Mouse (Mus musculus) ES-Bruce4 (cell line): ENCODE measurements at regions not wholly inside any gene's neighbourhood (a gene's known extent, or its start where the extent isn't known, plus 50 kb on each side); places are given as distances from the start of the nearest gene placed in this dataset.

Experiments
- CTCF ChIP-seq: IDR thresholded peaks from one replicate; pipeline ENCODE4 v1.8.1; 2011; ENCODE audit warnings: low read depth, low read length
- EP300 ChIP-seq: IDR thresholded peaks from 2 replicates; pipeline ENCODE4 v1.6.1; 2011; ENCODE audit warnings: low read depth, low read length; ENCODE audit not compliant: insufficient read depth
- POLR2A ChIP-seq: IDR thresholded peaks from one replicate; pipeline ENCODE4 v1.8.1; 2011; ENCODE audit warnings: low read length; ENCODE audit not compliant: insufficient read depth

- TF ChIP-seq POLR2A (no peak), CTCF (peak; percentile 89), EP300 (no peak)
These were observed 59.0 kb upstream of the Cd34 start for GRCm38 (mm10) chr1:194879324-194880233.
